Mouse (Mus musculus): ENCODE measurements at regions not wholly inside any gene's neighbourhood (a gene's known extent, or its start where the extent isn't known, plus 50 kb on each side); places are given as distances from the start of the nearest gene placed in this dataset.

DNA sequence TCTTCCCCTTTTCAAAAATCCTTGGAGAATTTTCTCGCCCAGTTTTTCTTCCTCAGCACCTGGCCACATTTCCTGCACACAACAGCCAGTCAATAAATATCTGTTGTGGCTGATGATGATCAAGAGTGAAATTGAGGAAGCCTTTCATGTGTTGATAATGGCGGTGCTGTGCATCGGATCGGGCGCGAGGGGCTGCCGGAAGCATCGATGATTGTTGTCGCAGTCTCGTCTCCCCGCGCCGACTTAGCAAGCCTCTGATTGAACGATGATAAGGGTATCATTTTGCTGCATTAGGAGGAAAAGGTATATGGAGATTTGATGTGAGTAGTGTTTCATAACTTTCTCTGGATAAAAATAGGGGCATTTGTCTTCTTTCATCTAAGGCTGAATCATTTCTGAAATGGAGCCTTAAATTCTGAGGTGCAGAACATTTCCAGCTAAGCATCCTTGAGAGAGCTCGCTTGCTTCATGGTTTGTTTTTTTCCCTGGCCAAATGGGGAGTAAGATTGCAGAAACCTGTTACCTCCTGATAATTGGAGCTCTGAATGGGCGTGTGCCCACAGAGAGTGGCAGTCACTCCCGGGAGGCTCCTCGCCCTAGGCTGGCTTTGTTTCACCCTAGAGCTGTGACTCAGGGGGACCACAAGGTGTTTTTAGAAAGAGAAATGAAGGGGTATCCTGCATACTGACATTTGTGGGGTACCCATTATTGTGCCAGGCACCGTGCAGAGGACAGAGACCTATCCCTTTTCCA, 94.8 kb upstream of the Podxl start:
- DNase-seq (ENCODE audit: low spot score in 2 of 2) = peak in 1 of 2 experiments; percentile 49

GRCm38 (mm10) chr6:31650791-31651476, 87.2 kb upstream of the Podxl start:
- DNase-seq (ENCODE audit: low spot score in 2 of 2) = no peak

DNA sequence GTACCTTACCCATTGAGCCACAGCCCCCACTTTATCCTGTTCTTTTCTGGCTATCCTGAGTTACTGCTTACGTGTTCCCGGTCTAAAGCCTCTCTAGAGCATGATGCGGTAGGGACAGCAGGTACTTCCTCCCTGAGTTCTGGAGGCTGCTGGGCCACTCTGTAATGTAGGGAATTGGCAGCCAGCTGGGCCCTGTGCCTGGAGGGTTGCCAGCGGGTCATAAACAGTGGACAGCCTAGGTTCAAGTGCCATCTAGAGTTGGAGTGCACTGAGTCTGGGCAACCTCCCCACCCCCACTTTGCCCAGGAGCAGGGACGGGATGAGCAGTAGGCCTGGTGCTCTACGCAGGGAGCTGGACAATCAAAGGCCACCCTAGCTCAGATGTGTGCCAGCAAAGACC, 81.5 kb upstream of the Podxl start:
- DNase-seq (ENCODE audit: low spot score in 2 of 2) = no peak

DNA sequence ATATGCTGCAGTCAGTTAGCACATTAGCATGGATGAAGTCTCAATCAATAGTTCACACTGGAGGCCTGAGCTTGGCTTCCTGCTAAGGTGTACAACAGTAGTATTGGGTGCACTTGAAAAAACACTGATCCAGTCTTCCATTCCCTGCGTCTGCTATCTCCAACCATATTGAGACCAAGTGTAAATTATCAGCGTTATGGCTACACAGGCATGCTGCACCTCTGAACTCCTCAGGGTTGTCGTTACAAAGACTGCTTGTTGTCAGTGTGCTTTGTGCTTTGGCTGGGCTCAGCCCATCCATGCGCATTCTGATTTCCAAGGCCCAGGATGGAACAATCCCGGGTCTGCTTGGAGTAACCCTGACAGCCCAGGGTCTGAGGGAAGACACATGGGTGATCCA, 80.7 kb upstream of the Podxl start:
- no peak for DNase-seq (ENCODE audit: low spot score in 2 of 2)

DNA sequence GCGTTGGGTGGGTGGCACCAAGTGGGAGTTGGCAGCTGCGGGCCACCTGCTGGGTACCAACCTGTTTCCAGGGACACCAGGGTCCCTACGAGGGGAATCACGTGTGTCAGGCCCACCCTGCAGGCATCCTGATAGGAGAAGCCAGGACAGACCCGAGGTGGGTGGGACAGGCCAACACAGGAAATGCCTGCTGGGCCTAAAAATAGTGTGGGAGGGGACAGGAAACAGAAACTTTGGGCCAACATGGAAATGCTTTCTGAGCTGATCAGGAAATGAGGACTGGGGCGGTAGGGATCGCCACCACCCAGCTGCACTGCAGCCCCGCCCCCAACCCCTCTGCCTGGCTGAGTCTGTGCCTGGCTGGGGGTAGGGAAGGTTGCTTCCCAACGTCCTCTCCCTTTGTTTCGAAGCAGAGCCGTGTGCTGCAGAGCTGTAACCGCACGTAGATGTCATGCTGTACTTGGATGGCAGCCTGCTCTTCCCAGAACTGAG, 78.7 kb upstream of the Podxl start:
- peak in 1 of 2 experiments; percentile 46 for DNase-seq (ENCODE audit: low spot score in 2 of 2)

DNA sequence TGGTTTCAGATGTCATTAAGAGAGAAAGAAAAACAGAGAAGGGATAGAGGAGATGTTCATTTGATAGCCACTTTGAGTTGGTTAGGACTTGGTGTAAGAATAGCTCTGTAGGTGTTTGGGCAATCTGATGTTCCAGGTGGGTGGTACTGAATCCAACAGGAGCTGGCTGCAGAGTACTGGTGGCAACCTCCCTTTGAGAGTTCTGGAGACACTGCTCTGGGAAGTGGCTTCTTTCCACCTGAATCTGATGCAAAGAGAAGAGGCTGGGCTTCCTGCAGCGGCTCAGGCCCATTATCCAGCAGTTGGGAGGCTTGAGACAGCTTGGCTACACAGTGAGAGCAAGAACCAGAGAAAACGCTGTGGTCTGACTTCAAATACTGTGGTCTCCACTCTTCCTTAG, 77.0 kb upstream of the Podxl start:
- no peak for DNase-seq (ENCODE audit: low spot score in 2 of 2)

GRCm38 (mm10) chr6:31639460-31639859, 75.7 kb upstream of the Podxl start:
- DNase-seq (ENCODE audit: low spot score in 2 of 2) = peak; percentile 53 to 75

- DNase-seq (ENCODE audit: low spot score in 2 of 2) = no peak
These were observed 74.8 kb upstream of the Podxl start for GRCm38 (mm10) chr6:31638434-31639220.

DNA sequence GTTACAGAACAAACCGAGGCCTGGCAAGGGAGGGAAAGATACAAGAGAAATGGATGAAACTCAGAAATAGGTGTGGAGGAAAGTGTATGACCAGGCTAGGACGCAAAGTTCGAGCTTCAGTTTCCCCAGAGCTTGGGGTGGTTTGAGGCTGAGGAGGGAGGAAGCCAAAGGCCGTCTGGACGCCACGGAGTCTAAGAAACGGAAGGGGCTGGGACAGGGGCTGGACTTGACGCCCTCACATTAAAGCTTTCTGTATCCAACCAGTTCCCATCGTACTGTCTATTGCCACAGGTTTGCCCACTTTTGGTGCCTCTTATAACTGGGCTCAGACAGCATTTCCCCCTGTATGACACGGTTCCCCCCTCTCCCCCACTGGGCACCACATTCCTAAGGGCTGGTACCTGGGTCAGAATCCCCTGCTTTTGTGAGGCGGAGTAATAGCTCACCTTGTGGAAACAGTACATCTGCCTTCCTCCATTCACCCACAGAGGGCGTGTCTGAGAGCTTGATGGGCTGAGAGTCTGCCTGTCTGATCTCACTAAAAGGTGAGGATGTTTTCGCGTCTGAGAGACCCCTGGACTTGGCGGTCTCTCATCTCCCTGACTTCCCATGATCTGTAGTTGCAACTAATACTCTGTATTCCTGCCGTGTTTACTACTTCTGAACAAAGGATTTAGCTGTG, 73.7 kb upstream of the Podxl start:
- DNase-seq (ENCODE audit: low spot score in 2 of 2) = no peak

- no peak for DNase-seq (ENCODE audit: low spot score in 2 of 2)
These were observed 73.2 kb upstream of the Podxl start for GRCm38 (mm10) chr6:31636954-31637353.

- no peak for DNase-seq (ENCODE audit: low spot score in 2 of 2)
These were observed 68.7 kb upstream of the Podxl start for GRCm38 (mm10) chr6:31632485-31632884.

- DNase-seq (ENCODE audit: low spot score in 2 of 2) = no peak
These were observed 66.2 kb upstream of the Podxl start for GRCm38 (mm10) chr6:31630009-31630408.

- no peak for DNase-seq (ENCODE audit: low spot score in 2 of 2)
These were observed 64.1 kb upstream of the Podxl start for GRCm38 (mm10) chr6:31627912-31628311.

GRCm38 (mm10) chr6:31625055-31625454, 61.3 kb upstream of the Podxl start:
- DNase-seq (ENCODE audit: low spot score in 2 of 2) = no peak

- DNase-seq (ENCODE audit: low spot score in 2 of 2) = no peak
These were observed 60.6 kb upstream of the Podxl start for GRCm38 (mm10) chr6:31624374-31624773.

DNA sequence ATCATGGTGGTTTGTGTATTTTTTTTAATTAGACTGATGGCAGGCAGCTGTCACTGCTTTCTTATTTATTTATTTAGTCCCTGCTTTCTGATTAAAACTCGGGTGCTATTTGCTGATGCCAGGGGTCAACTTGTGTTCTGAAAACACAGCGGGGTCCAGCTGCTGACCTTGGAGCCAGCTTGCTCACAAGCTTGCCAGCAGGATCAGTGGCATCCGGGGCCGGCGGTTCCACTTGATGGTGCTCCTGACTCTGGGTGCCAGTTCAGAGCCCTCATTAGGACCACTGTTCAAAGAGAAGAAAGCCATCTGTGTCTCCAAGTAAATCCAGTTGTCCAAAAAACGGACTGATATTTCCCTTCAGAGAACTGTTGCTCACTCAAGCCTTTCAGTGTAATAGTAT, 57.2 kb upstream of the Podxl start:
- no peak for DNase-seq (ENCODE audit: low spot score in 2 of 2)

GRCm38 (mm10) chr6:31618852-31619251, 55.1 kb upstream of the Podxl start:
- DNase-seq (ENCODE audit: low spot score in 2 of 2) = no peak

- DNase-seq (ENCODE audit: low spot score in 2 of 2) = no peak
These were observed 53.6 kb upstream of the Podxl start for GRCm38 (mm10) chr6:31617341-31617740.

- no peak for DNase-seq (ENCODE audit: low spot score in 2 of 2)
These were observed 51.7 kb upstream of the Podxl start for GRCm38 (mm10) chr6:31615426-31615970.

- DNase-seq (ENCODE audit: low spot score in 2 of 2) = peak in 1 of 2 experiments; percentile 39
These were observed 50.8 kb upstream of the Podxl start for GRCm38 (mm10) chr6:31614563-31614962.

DNA sequence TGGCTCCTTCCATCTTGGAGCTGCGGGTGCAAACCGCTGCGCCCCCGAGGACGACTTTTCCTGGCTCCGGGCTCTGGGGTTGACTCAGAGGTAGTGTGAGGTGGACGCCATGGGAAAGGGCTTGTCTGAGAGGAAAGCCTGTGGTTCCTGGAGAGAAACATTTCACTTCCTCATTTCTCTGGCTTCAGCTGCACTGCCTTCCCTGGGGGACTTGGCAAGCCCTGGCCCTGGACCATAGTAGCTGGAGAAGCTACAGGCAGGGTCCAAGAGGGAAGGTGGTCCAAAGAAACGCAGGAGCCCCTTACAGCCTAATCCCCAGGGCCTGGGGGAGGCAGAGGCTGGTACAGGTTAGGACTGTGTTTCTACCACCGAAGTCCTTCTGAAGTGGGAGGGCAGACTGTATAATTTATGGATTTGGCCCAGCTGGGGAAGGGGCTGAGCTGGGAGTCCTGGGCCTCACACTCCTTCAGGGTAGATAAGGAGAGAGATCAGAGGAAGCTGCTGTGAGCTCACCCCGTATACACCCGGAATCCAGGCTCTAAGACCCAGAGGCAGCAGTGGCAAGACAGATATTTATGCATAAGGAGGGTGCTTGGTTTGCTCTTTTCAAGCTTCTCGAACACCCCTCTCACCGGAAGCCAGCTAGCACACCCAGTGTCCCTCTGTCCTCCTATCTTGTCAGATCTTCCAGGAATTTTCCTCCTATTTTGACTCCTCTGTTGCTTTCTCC, 50.0 kb upstream of the Podxl start:
- peak; percentile 41 to 48 for DNase-seq (ENCODE audit: low spot score in 2 of 2)
